Mouse (Mus musculus) lung, embryonic 14.5 days (tissue): ENCODE results near the gene Cst3. TPM values are rescaled to one million over a fixed set of nuclear protein-coding genes. Genes with fewer than 3 reads are reported as not detected.
A peak's percentile ranks its signal among the peaks of the same experiment; 100 is the strongest.

Experiments used
- ATAC-seq: fragments of 200-750 bp; cut with Nextera tagmentation; 2 replicates; pipeline ENCODE4 v1.8.0; 2017; ENCODE audit warnings: mild to moderate bottlenecking, moderate TSS enrichment, moderate library complexity; ENCODE audit not compliant: insufficient read depth
- DNase-seq: peaks from one replicate; pipeline ENCODE4 v3.0.0-alpha.2; 2015
- H3K27ac ChIP-seq: fragments of 300-500 bp; sonication (generic); 2 replicates; pipeline ENCODE4 v1.5.1; 2014; ENCODE audit warnings: low read depth, mild to moderate bottlenecking, moderate library complexity
- H3K27me3 ChIP-seq: fragments of 300-500 bp; sonication (generic); 2 replicates; pipeline ENCODE4 v1.6.1; 2014; ENCODE audit warnings: low read length, control low read depth; ENCODE audit not compliant: insufficient read depth
- H3K36me3 ChIP-seq: fragments of 300-500 bp; sonication (generic); 2 replicates; pipeline ENCODE4 v1.6.1; 2014; ENCODE audit warnings: control low read depth; ENCODE audit not compliant: insufficient read depth
- H3K4me1 ChIP-seq: fragments of 300-500 bp; sonication (generic); 2 replicates; pipeline ENCODE4 v1.6.1; 2014; ENCODE audit warnings: antibody characterized with exemption, control low read depth; ENCODE audit not compliant: insufficient read depth
- H3K4me2 ChIP-seq: fragments of 300-500 bp; sonication (generic); 2 replicates; pipeline ENCODE4 v1.6.1; 2014; ENCODE audit warnings: mild to moderate bottlenecking
- H3K4me3 ChIP-seq: fragments of 300-500 bp; sonication (generic); 2 replicates; pipeline ENCODE4 v1.5.1; 2014; ENCODE audit warnings: low read depth, low read length
- H3K9ac ChIP-seq: fragments of 300-500 bp; sonication (generic); 2 replicates; pipeline ENCODE4 v1.6.1; 2014
- H3K9me3 ChIP-seq: fragments of 300-500 bp; sonication (generic); 2 replicates; pipeline ENCODE4 v1.6.1; 2016; ENCODE audit warnings: low read depth, low read length, control low read depth
- CTCF ChIP-seq: IDR thresholded peaks from 2 replicates; pipeline ENCODE4 v1.5.1; 2016; ENCODE audit warnings: antibody characterized with exemption, low read depth
- WGBS: fragments of 180-500 bp; shearing (Covaris S2); extraction: QIAGEN DNeasy Blood & Tissue Kit; methylation state at CpG from one replicate; pipeline ENCODE4 v1.1.7; 2014; 5-methylcytosine and 5-hydroxymethylcytosine counted together
- polyA plus RNA-seq: library from polyadenylated mRNA; unstranded; fragments of >200 nt; fragmentation: Nextera tagmentation; extraction: Ambion mirVana; gene quantifications from 2 replicates; pipeline ENCODE4 v1.2.1, GENCODE M21; 2014

The Cst3 gene
- polyA plus RNA-seq, 1 experiment from 2014 or later: 481 TPM

DNA sequence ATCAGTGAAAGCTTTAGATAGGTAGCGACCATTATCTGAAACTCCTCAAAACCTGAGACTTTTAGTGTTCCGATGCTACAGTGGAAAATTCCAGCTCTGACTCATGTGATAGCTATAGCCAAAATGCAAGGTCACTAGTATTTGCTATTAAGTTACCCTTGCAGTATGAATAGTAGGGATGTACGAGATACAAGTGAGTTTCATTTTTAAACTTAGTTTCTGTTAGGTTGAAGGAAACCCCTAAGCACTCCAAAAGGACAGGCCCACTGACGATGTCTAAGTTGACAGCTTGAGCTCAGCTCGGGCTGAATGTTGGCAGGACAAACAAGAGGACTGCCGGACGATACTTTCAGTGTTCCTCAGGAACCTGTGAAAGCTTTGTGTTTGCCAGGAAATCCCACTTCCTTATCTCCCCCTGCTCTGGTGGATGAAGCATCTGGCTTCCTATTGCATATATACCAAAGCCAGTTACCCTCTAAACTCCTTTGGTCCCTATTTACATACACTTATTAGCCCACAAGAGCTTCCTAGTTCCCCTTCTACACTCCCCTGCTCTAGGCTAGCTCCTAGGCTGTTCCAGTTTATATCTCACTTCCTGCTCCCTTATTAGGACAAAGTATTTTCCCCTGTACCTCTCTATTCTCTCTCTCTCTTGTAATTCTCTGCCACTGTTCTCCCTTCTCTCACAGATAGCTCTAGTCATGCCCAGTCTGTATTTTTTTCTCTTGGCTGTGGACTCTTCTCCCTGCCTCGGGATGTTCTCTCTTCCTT, 18.7 kb downstream of the Cst3 start:
- DNase-seq (peak; percentile 29), ATAC-seq (peak; percentile 58; the same call in 1 of the 2 replicates)
- 47% methylated on average over 8 of the region's 8 CpGs for whole genome bisulfite sequencing
- H3K4me3 ChIP-seq: no peak overlapping the region
- no peaks in the 10 kb centered on the region for H3K27me3 ChIP-seq
- no peaks in the 10 kb centered on the region for H3K9me3 ChIP-seq
- no peak for TF ChIP-seq CTCF
- H3K4me2 ChIP-seq: peak overlapping the region; percentile 1; the same call in 1 of the 2 replicates
- no peak overlapping the region for H3K9ac ChIP-seq
- no peak overlapping the region for H3K27ac ChIP-seq
- H3K4me1 ChIP-seq: no peaks in the 10 kb centered on the region
- H3K36me3 ChIP-seq: no peaks in the 10 kb centered on the region

DNA sequence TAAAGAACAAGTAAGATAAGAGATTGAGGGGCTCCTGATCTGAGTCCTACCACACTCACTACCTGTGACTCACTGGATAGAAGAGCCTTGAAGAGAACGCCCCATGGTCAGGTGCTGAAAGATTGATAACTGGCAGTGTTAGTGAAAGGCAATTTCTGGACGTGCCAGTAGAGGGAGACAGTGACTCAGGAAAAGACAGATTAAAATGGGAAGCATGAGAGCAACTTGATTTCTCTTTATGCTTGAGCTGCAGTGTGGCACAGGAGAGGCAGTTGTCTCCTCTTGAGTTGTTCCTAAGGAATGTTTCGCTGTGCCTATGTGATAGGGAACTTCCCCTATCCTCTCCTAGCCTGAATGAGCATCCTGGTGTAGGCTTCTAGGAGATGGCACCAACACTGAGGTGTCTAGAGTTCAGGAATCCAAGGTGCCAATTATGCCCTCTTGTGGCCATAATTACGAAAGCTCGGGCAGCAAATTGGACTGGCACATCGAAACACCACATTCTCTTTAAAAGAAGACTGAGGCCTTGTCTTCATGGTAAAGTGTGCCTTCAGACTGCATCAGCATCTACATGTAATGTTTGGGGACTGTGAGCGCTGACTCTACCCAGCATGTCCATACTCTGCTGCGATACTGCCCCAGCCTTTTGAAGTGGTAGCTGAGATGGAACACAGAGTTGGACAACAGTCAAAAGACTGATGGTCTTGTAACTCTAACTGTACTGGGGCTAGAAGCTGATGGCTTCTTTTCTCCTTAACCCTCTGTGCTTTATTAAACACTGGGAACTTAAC, 24.2 kb downstream of the Cst3 start:
- 45% methylated on average over 8 of the region's 8 CpGs for WGBS
- no peak overlapping the region for H3K4me3 ChIP-seq
- no peaks in the 10 kb centered on the region for H3K4me1 ChIP-seq
- H3K36me3 ChIP-seq: no peaks in the 10 kb centered on the region
- no peaks in the 10 kb centered on the region for H3K27me3 ChIP-seq
- H3K27ac ChIP-seq: no peak overlapping the region
- peak; percentile 81 for TF ChIP-seq CTCF
- no peak overlapping the region for H3K4me2 ChIP-seq
- DNase-seq (peak; percentile 85), ATAC-seq (peak; percentile 78)
- H3K9ac ChIP-seq: no peak overlapping the region
- H3K9me3 ChIP-seq: no peaks in the 10 kb centered on the region

DNA sequence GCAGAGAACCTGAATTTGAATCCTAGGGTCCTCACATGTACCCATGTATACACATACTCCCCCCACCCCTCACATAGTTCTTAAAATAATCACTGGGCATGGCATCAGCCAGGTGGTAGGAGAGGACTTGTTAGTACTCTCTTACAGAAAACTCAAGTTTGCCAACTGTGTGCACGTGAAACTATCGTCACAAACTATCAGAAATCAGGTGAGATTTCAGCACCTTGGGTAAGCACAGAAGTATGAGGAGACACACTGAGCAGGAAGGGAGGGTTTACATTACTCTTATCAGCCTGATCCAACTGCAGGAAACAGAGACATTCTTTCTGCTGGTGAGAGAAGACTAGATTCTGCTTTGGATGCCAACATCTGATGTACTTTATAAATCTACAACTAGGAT, 36.3 kb downstream of the Cst3 start:
- ATAC-seq: no peak

DNA sequence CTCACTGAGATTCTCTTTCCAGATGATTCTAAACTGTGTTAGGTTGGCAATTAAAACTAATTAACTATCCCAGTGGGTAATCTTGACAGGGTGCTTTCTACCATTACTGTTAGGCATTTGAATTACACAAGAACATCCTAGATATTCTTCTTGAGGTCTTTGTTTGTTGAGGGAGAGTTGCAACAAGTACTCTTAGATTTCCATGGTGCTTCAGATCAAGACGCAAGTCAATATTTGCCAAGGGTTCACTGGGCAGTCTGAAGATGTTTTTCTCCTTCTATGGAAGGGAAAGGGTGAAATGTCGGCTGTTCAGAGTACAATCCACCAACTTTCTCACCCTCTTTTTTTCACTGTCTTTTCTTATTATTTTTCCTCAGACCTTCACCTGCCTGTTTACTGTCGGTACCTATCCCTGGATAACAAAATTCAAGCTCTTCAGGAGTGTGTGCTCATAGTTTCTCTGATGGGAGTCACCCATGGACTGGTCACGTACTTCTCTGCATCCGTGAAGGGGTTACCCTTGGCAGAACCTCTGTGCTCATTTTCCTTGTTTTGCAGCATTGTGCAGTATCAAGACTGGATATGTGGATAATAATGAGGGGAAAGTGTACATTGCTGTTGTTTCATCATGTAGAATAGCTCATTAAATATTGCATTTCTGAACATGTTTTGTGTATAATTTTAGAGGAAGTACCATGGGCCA, 37.3 kb downstream of the Cst3 start:
- no peaks in the 10 kb centered on the region for H3K36me3 ChIP-seq
- H3K9me3 ChIP-seq: no peaks in the 10 kb centered on the region
- TF ChIP-seq CTCF: no peak
- DNase-seq: no peak
- no peak overlapping the region for H3K27ac ChIP-seq
- no peak overlapping the region for H3K9ac ChIP-seq
- H3K27me3 ChIP-seq: no peaks in the 10 kb centered on the region
- WGBS: 61% methylated on average over 5 of the region's 5 CpGs
- H3K4me1 ChIP-seq: no peaks in the 10 kb centered on the region
- no peak overlapping the region for H3K4me3 ChIP-seq
- ATAC-seq: no peak
- H3K4me2 ChIP-seq: no peak overlapping the region

More for the DNA sequence above, 36.3 kb downstream of the Cst3 start:
- Histone ChIP-seq H3K9me3 (no peaks in the 10 kb centered on the region), H3K4me3 (no peak overlapping the region), H3K27me3 (no peaks in the 10 kb centered on the region), H3K36me3 (no peaks in the 10 kb centered on the region), H3K4me1 (no peaks in the 10 kb centered on the region), H3K27ac (no peak overlapping the region), H3K4me2 (no peak overlapping the region), H3K9ac (no peak overlapping the region)
- TF ChIP-seq CTCF: no peak
- DNase-seq: no peak
- WGBS: 67% methylated on average over 2 of the region's 2 CpGs

DNA sequence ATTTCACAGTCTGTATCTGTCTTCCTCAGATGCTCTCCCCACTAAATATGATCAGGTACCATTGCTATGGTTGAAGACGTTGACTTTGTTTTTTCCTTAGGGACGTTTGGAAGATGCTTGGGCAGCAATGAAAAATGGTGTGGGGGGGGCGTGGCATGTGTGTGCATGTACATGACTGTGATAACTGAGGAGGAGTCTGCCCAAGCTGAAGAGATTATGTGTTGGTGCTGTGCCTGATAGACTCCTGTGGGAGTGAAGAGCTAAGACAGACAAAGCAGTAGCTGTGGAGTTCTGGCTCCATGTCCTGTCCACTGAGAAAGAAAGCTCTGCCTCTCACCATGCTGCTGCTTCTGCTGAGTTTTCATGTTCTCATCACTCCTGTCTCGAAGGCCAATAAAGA, 40.6 kb downstream of the Cst3 start, which contains the start of gene Cst9:
Gene Cst9, plus strand, starts transcription at position 236 of the 400 bp plus-strand sequence.
- no peak within 1 kb of the TSS for H3K4me2 ChIP-seq
- ATAC-seq: no peak
- no peak within 1 kb of the TSS for H3K9ac ChIP-seq
- H3K4me3 ChIP-seq: no peak within 1 kb of the TSS
- 58% methylated on average over 4 of the region's 4 CpGs for WGBS
- no peak for DNase-seq
- H3K4me1 ChIP-seq: no peaks in the 10 kb centered on the region
- no peak for TF ChIP-seq CTCF
- H3K9me3 ChIP-seq: no peaks in the 10 kb centered on the region
- no peaks in the 10 kb centered on the region for H3K27me3 ChIP-seq
- H3K36me3 ChIP-seq: no peaks in the 10 kb centered on the region
- no peak within 1 kb of the TSS for H3K27ac ChIP-seq

DNA sequence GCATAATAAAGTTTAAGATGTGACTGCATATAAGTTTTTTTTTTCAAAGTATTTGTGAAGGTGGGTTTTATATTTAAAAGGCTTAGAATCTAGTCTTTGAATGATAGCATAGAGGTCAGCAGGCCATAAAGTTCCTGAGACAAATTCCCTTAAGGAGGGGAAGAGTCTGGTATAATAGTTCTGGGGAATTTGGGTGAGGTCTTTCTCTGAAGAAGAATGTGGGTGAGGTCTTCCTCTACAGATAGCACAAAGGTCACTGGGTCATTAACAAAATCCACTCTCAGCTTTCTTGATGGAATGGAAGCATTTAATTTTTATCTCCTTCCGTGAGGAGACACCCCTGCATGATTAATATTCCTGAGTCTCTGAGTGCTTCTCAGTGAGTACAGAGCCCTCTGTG, 49.5 kb downstream of the Cst3 start:
- H3K36me3 ChIP-seq: no peaks in the 10 kb centered on the region
- no peak overlapping the region for H3K4me3 ChIP-seq
- DNase-seq: no peak
- WGBS: 17% methylated on average over 1 of the region's 1 CpGs
- no peaks in the 10 kb centered on the region for H3K27me3 ChIP-seq
- no peak for ATAC-seq
- no peak overlapping the region for H3K9ac ChIP-seq
- no peak overlapping the region for H3K27ac ChIP-seq
- no peaks in the 10 kb centered on the region for H3K9me3 ChIP-seq
- H3K4me1 ChIP-seq: no peaks in the 10 kb centered on the region
- no peak overlapping the region for H3K4me2 ChIP-seq
- no peak for TF ChIP-seq CTCF

Other genes with a start within 250 kb of the Cst3 start
- 113 and 115 TPM in 2 replicates for gene Nxt1, start 203.1 kb downstream of the Cst3 start, polyA plus RNA-seq
- 21.3 and 21.4 TPM in 2 replicates for gene Gzf1, start 194.7 kb downstream of the Cst3 start, polyA plus RNA-seq
- gene Napb, start 143.2 kb downstream of the Cst3 start, polyA plus RNA-seq: 2.3 and 2.8 TPM in 2 replicates
- gene Cstl1, start 125.3 kb downstream of the Cst3 start, polyA plus RNA-seq: not detected in 2 replicates
- gene Cst11, start 104.2 kb downstream of the Cst3 start, polyA plus RNA-seq: not detected in 2 replicates
- gene 8030411F24Rik, start 93.7 kb downstream of the Cst3 start, polyA plus RNA-seq: not detected in 2 replicates
- gene Cst12, start 86.3 kb downstream of the Cst3 start, polyA plus RNA-seq: not detected in 2 replicates
- not detected in 2 replicates for gene Cst8, start 76.9 kb downstream of the Cst3 start, polyA plus RNA-seq
- not detected in 2 replicates for gene Cst13, start 55.6 kb downstream of the Cst3 start, polyA plus RNA-seq
- gene Cst9, start 40.5 kb downstream of the Cst3 start, polyA plus RNA-seq: 0.49 TPM in 1 of 2 replicates, not detected in the other
- gene 9230104L09Rik, start 10.7 kb downstream of the Cst3 start, polyA plus RNA-seq: not detected in 2 replicates
- not detected in 2 replicates for gene Gm1330, start 127.6 kb upstream of the Cst3 start, polyA plus RNA-seq
- not detected in 2 replicates for gene Gm10750, start 141.5 kb upstream of the Cst3 start, polyA plus RNA-seq